Mouse (Mus musculus) right cerebral cortex, adult 18-20 months (tissue): ENCODE data around the gene Hecw2.

Experiments used
- DNase-seq: peaks from one replicate; pipeline ENCODE4 v3.0.0; 2022; ENCODE audit warnings: mixed read lengths

Gene Hecw2

GRCm38 (mm10) chr1:53875919-53876318, 319.0 kb downstream of the Hecw2 start:
- DNase-seq = no peak

GRCm38 (mm10) chr1:53867316-53867715, 327.7 kb downstream of the Hecw2 start:
- no peak for DNase-seq

- DNase-seq = no peak
These were observed 328.5 kb downstream of the Hecw2 start for GRCm38 (mm10) chr1:53866374-53866902.

- DNase-seq = no peak
These were observed 330.9 kb downstream of the Hecw2 start for GRCm38 (mm10) chr1:53864046-53864445.

- DNase-seq = no peak
These were observed 334.4 kb downstream of the Hecw2 start for GRCm38 (mm10) chr1:53860611-53861010.

GRCm38 (mm10) chr1:53859175-53859574, 335.8 kb downstream of the Hecw2 start:
- DNase-seq = no peak

- no peak for DNase-seq
These were observed 338.4 kb downstream of the Hecw2 start for GRCm38 (mm10) chr1:53856501-53857103.

GRCm38 (mm10) chr1:53855732-53856131, 339.2 kb downstream of the Hecw2 start:
- DNase-seq = no peak

- no peak for DNase-seq
These were observed 342.8 kb downstream of the Hecw2 start for GRCm38 (mm10) chr1:53852086-53852610.

GRCm38 (mm10) chr1:53851334-53851733, 343.6 kb downstream of the Hecw2 start:
- no peak for DNase-seq

GRCm38 (mm10) chr1:53850891-53851290, 344.1 kb downstream of the Hecw2 start:
- DNase-seq = no peak

- DNase-seq = no peak
These were observed 348.2 kb downstream of the Hecw2 start for GRCm38 (mm10) chr1:53846665-53847237.

- DNase-seq = no peak
These were observed 349.1 kb downstream of the Hecw2 start for GRCm38 (mm10) chr1:53845854-53846253.

- no peak for DNase-seq
These were observed 349.9 kb downstream of the Hecw2 start for GRCm38 (mm10) chr1:53844914-53845612.

- DNase-seq = no peak
These were observed 350.6 kb downstream of the Hecw2 start for GRCm38 (mm10) chr1:53844122-53844913.

- no peak for DNase-seq
These were observed 351.9 kb downstream of the Hecw2 start for GRCm38 (mm10) chr1:53843051-53843450.

- no peak for DNase-seq
These were observed 353.9 kb downstream of the Hecw2 start for GRCm38 (mm10) chr1:53841080-53841479.

- DNase-seq = no peak
These were observed 355.6 kb downstream of the Hecw2 start for GRCm38 (mm10) chr1:53839392-53839791.

GRCm38 (mm10) chr1:53838182-53838859, 356.6 kb downstream of the Hecw2 start:
- DNase-seq = no peak

GRCm38 (mm10) chr1:53830286-53830685, 364.7 kb downstream of the Hecw2 start:
- DNase-seq = no peak

- no peak for DNase-seq
These were observed 365.9 kb downstream of the Hecw2 start for GRCm38 (mm10) chr1:53829089-53829488.
